Mouse (Mus musculus) fibroblast of lung, adult 2 months (primary cell): ENCODE data around the gene Kcnk13.
"Not testable (repeated sequence)": the region's sequence is repeated elsewhere in the genome, so short reads cannot be mapped to it uniquely, and the experiment has no call there.

Experiments used
- DNase-seq: peaks from one replicate; pipeline ENCODE4 v3.0.0-alpha.2; 2011; ENCODE audit warnings: low read depth

The Kcnk13 gene

DNA sequence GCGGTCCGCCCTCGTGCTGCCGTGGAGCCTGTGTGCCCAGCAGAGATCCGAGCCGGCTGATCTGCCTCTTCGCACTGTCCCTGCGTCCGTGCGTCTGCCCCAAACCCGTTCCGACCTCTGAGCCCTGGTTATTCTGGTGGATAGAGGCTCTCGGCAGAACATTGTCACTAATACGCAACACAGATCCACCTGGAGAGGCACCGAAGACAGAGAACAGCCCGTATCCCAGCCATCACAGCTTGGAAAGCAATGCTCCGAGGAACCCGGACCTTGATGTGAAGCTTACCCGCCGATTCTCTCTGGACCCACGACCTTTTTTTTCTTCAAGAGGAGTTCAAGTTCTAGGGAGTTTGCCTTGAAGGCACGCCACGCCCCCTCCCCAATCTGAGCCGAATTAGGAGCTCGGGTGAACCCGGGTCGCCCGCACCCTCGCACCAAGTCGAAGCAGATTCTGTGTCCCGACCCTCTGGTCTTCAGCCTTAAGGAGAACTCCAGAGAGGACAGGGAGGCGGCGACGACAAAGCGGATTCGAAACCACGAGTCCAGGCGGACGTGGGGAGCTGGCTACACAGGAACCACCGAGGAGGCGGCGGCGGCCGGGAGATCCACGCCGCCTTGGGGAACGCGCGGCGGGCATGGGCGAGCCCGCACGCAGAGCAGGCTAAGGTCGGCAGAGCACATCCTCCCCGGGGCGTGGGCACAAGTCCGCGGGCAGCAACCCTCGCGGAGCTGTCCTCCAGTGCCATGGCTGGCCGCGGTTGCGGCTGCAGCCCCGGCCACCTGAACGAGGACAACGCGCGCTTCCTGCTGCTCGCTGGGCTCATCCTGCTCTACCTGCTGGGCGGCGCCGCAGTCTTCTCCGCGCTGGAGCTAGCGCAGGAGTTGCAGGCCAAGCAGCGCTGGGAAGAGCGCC, 1.2 kb downstream of the Kcnk13 start:
- DNase-seq, result no peak

DNA sequence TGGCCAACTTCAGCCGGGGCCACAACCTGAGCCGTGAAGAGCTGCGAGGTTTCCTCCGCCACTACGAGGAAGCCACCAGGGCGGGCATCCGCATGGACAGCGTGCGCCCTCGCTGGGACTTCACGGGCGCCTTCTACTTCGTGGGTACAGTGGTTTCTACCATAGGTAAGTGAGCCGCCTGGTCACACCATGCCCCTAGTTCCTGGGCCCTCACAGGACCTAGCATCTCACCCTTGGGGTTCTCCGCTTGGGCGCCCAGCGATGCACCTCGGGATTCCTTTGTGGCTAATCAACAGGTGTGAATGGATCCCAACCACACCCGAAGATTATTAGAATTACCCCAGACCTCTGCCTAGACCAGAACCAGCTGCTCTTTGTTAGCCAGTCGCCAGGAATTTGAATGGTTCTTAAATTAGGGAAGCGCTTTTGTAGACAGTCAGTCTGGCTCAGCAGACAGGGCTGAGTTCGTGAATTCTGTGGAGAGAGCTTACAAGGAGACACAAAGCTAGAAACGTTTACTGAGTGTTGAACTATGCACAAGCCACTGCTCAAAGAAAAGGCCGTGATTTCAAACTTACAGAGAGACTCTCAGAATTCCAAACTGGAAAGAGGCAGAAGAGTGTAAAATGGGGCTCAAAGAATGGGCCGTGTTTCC, 1.9 kb downstream of the Kcnk13 start:
- no peak for DNase-seq

GRCm38 (mm10) chr12:99966881-99967363, 2.6 kb downstream of the Kcnk13 start:
- no peak for DNase-seq

- no peak for DNase-seq
Measured at GRCm38 (mm10) chr12:99969906-99970305, 5.6 kb downstream of the Kcnk13 start.

- not testable (repeated sequence) for DNase-seq
Measured at GRCm38 (mm10) chr12:99971205-99971894, 7.1 kb downstream of the Kcnk13 start.

DNA sequence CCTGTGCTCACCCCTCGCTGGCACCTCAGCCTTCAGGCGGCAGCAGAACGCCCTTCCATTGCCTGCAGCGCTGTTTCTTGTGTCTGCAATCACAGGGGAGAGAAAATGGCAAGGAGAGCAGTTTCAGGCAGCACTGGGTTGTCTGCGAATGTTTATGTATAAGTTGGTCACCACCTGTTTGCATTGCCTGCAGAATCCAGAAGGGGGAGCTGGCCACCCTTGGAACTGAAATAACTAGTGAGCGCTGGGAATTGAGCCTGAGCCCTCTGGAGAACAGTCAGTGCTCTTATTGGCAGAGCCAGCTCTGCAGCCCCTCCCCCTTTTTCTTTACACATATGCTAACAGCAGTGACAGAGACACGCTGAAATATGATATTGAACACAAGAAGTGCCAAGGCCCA, 8.5 kb downstream of the Kcnk13 start:
- no peak for DNase-seq

GRCm38 (mm10) chr12:99973659-99974058, 9.4 kb downstream of the Kcnk13 start:
- no peak for DNase-seq

- no peak for DNase-seq
Measured at GRCm38 (mm10) chr12:99979541-99979940, 15.2 kb downstream of the Kcnk13 start.

DNA sequence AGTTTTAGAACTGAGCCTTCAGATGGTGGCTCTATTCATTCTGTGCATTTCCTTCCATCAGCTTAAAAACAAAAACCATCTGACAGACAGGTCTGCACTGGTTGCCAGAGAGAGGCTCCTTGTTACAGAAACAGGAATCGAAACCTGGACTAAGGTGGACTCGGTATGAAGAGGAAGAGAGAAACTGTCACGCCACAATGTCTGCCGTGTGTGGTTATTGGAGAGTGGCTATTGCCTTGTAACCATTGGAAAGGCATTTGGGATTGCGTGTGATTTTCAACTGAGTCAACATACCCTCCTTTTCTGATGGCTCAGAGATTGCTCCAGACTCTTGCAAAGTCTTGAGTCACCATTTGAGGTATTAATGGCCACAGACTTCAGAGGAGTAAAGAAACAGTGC, 22.5 kb downstream of the Kcnk13 start:
- no peak for DNase-seq

DNA sequence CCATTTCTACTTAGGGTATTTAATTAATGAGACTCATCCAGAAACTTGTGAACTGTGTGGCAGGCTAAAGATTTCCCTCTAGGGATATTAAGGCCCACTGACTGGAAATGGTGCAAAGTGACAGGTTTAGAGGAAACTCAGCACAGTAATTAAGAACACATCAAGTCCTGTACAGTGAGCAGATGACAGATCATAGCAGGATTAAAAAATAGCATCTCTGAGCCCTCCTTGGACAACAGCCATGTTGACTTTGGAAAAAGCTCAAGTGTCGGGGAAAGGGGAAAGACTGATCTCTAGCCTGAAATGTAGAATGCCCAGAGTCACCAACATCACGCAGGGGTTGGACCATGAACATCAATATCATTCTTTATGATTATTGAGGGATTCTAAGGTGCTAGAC, 23.8 kb downstream of the Kcnk13 start:
- no peak for DNase-seq

DNA sequence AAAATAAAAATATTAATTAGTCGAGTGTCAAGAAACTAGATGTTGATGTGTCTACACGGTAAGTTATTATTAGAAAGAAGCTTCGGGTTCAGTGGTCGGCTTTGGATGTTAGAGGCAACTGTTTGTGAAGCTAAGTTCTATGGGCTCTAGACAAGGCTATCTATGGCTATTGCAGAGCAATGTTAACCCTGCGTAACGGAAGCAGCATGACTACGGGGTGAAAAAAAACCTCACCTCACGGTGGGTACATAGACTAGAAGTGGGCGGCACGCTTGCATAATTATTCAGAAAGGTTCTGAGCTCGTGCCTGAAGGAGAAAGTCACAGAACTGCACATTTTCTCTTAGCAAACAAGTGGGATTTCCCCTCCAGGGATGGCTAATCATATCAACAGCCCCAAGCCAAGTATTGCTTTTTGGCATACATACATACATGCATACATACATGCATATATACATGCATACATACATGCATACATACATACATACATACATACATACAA, 28.1 kb downstream of the Kcnk13 start:
- no peak for DNase-seq

DNA sequence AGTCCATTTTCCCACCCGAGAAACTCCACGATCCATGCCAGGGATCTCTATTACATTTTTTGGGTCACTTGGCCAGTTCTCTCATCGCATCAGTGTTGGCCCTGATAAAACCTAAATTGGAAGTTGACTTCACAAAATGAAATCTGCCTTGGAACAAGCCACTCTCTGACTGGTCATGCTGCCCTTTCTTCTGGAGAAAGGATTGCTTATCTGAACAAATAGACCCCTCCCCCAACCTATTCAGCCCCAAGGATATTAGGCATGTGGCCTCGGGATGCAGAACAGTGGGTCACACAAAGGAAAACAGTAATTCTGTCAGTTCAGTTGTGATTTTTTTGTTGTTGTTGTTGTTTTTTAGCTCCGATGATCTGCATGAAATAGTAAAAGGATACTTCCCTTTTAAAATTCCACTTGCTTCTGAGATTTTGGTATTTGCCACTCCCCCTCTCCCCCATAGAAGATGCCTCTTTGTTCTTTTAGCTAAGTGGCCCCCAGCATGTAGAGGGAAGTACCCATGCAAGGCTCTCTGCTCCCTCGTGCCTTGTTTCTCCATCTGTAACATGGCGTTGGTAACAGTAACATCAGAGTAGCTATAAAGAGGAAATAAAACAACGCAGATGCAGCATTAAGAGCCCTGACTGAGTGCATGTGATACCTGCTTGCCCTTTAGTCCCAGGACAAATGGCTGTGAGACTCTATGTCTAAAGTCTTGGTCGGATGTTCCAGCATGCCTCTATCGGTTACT, 29.0 kb downstream of the Kcnk13 start:
- no peak for DNase-seq

- no peak for DNase-seq
Measured at GRCm38 (mm10) chr12:99995951-99996350, 31.7 kb downstream of the Kcnk13 start.

- no peak for DNase-seq
Measured at GRCm38 (mm10) chr12:99999726-100000125, 35.4 kb downstream of the Kcnk13 start.

DNA sequence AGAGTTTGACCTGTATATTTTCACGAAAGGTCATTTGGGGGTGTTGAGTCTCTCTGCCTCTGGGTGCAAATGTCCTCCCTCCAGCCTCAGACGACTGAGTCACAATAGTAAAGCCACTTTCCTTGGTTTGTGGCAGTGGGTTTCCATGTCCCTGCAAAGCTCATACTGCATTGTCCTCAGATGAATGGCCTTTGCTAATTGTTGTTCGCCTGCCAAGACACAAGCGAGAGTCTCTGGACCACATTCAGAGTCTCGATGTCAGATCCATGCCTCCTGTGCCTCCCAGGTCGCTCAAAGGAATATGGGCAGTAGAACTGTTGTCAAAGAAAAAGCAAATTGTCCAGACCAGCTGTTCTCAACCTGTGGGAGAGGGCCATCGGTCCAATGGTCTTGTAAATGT, 36.1 kb downstream of the Kcnk13 start:
- no peak for DNase-seq

DNA sequence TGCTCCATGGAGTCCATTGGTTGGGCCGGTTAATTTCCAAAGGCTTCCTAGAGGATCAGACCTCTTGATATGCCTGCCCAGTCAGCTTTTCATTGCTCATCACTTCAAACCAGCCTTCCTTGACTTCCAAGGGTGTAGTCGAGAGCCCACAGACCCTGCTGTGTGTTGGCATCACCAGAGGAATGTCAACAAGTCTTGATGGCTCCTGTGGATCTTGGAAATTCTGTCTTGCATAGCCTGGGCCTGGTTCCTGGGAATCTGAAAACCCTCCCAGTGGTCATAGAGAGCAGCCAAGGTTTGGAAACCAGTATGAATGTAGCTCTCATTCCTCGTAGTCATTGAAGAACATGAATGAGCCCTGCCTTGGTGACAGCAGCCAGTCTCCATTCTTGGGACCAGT, 36.9 kb downstream of the Kcnk13 start:
- DNase-seq, result no peak

GRCm38 (mm10) chr12:100001910-100002309, 37.6 kb downstream of the Kcnk13 start:
- DNase-seq, result no peak

- DNase-seq, result no peak
Measured at GRCm38 (mm10) chr12:100002914-100003587, 38.8 kb downstream of the Kcnk13 start.

DNA sequence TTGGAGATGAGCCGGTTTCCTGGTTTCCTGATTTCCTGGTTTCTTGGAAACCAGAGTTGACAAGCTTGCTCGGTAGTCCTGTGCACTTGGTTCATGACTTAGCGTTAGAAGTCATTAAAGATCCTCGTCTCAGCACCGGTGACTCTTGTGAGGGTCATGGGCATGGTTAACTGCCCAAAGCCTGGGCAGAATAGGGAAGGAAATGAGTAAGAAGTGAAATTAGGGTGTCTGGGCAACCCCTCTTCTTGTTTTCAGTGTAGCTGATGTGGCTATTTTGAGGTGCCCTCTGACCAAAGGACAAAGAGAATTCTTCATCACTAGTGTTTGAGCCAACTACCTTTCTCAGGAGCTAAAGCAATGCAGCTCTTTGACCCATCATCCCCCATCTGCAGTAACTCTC, 41.0 kb downstream of the Kcnk13 start:
- DNase-seq, result no peak

DNA sequence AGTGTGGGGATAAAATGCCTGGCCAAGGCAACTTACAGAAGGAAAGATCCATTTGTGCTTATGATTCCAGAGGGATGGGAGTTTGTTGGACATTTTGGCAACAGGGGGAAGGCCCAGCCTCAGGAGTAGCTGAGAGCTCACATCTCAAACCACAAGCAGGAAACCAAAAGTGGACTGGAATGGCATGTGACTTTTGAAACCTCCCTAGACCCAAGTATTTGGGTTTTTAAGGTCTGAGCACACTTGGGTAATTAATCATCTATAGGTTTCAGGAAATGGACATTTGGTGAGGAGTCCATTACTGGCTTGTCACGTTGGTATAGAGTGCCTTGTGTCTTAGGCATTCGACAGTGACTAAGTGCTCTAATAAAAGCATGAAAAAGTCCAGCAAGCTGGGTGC, 42.4 kb downstream of the Kcnk13 start:
- DNase-seq, result no peak

DNA sequence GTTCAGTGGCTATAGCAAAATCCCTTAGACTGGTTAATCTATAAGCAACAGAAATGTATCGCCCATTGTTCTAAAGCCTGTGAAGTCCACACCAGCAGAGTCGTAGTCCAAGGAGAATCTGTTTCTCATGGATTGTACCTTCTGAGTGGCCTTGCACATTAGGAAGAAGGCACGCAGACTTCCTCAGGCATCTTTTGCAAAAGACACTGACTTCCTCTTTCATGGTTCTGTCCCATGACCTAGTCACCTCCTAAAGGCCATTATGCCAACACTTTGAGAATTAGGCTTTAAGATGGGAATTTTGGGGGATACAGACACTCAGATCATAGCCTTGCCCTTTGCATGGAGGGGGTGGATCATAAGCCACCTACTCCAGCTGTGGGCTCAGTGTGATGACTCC, 48.5 kb downstream of the Kcnk13 start:
- no peak for DNase-seq
